Mouse (Mus musculus): Measurements from ENCODE around the gene Olfr1338. TPM values are rescaled to one million over a fixed set of nuclear protein-coding genes. Genes with fewer than 3 reads are reported as not detected.

Olfr1338 gene
- polyA plus RNA-seq, 1 experiment from 2014 or later: not detected

DNA sequence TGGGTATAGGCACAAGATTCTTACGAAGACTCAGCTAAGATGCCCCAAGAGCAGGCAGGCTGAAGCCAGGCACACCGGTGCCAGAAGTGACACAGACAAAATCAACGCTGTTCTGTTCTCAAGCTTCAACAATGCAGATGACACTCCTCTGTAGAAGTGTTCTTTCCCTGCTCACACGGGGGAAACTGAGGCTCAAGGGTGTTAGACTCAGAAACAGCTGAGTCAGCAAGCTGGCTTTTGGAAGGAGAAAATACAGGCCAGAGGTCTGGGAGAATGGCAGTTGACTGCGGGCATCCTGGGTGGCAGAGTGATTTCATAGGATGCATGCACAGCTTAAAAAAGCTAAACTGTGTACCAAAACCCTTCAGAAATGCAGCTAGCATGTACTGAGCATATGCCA, 50.5 kb downstream of the Olfr1338 start:
- H3K9me3 ChIP-seq (ENCODE audit: low read length): no peaks in the 10 kb centered on the region
- H3K27me3 ChIP-seq (ENCODE audit: insufficient read depth, low read length): no peaks in the 10 kb centered on the region
- no peak for ATAC-seq (ENCODE audit: low FRiP score, low TSS enrichment)
- H3K4me1 ChIP-seq (ENCODE audit: insufficient read depth, low read length): no peaks in the 10 kb centered on the region
- WGBS: 79% methylated on average over 5 of the region's 5 CpGs
- no peak overlapping the region for H3K4me2 ChIP-seq (replicated peaks; ENCODE audit: low read depth, low read length)
- H3K36me3 ChIP-seq (ENCODE audit: insufficient read depth, low read length): no peaks in the 10 kb centered on the region
- H3K9ac ChIP-seq (replicated peaks; ENCODE audit: low read length): no peak overlapping the region
- H3K27ac ChIP-seq (ENCODE audit: low read length): no peak overlapping the region
- H3K4me3 ChIP-seq (ENCODE audit: low read length): no peak overlapping the region

DNA sequence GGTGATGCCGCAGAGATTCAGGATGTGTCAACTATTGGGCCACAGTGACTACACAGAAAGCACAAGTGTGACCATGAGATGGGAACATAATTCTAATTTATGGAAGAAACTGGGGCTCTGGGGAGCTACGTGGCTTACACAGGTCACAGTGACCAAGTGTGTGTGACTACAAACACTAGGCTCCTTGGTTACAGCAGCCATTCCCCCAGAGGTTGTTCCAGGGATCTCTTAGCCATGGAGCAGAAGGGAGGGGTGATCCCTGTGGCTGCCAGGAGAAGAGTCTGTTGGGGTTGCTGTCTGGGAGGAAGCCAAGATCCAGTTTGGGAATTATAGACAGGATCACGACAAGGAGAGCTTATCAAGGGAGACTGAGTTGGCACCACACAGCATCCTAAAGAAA, 55.3 kb downstream of the Olfr1338 start, which contains the start of gene Olfr1341:
Gene Olfr1341 (plus strand): TSS at position 301 of the 400 bp plus-strand sequence.
- Histone ChIP-seq H3K4me2 (replicated peaks; ENCODE audit: low read depth, low read length) (no peak within 1 kb of the TSS), H3K27ac (ENCODE audit: low read length) (no peak within 1 kb of the TSS), H3K9me3 (ENCODE audit: low read length) (no peaks in the 10 kb centered on the region), H3K9ac (replicated peaks; ENCODE audit: low read length) (no peak within 1 kb of the TSS), H3K4me3 (ENCODE audit: low read length) (no peak within 1 kb of the TSS), H3K4me1 (ENCODE audit: insufficient read depth, low read length) (no peaks in the 10 kb centered on the region), H3K36me3 (ENCODE audit: insufficient read depth, low read length) (no peaks in the 10 kb centered on the region), H3K27me3 (ENCODE audit: insufficient read depth, low read length) (0 out of 2 replicates have a peak, but pooled peaks cover 2% of the 10 kb centered on the region)
- no peak for ATAC-seq (ENCODE audit: low FRiP score, low TSS enrichment)
- WGBS: 79% methylated on average over 3 of the region's 3 CpGs

Other genes starting within 250 kb of the Olfr1338 start
- gene 2610528J11Rik, start 231.7 kb downstream of the Olfr1338 start, polyA plus RNA-seq (2015; fragmentation: Nextera tagmentation; extraction: Ambion mirVana): 30.1 and 33.1 TPM in 2 replicates
- gene Tmem125, start 214.7 kb downstream of the Olfr1338 start, polyA plus RNA-seq (2015; fragmentation: Nextera tagmentation; extraction: Ambion mirVana): 8.0 and 8.9 TPM in 2 replicates
- 0.10 and 0.19 TPM in 2 replicates for gene Cfap57, start 138.0 kb downstream of the Olfr1338 start, polyA plus RNA-seq (2015; fragmentation: Nextera tagmentation; extraction: Ambion mirVana)
- gene Ebna1bp2, start 137.9 kb downstream of the Olfr1338 start, polyA plus RNA-seq (2015; fragmentation: Nextera tagmentation; extraction: Ambion mirVana): 133 and 137 TPM in 2 replicates
- not detected in 2 replicates for gene Olfr62, start 99.8 kb downstream of the Olfr1338 start, polyA plus RNA-seq (2015; fragmentation: Nextera tagmentation; extraction: Ambion mirVana)
- 0.09 and 0.15 TPM in 2 replicates for gene Olfr1342, start 66.0 kb downstream of the Olfr1338 start, polyA plus RNA-seq (2015; fragmentation: Nextera tagmentation; extraction: Ambion mirVana)
- not detected in 2 replicates for gene Olfr1341, start 55.2 kb downstream of the Olfr1338 start, polyA plus RNA-seq (2015; fragmentation: Nextera tagmentation; extraction: Ambion mirVana)
- gene Olfr1340, start 38.6 kb downstream of the Olfr1338 start, polyA plus RNA-seq (2015; fragmentation: Nextera tagmentation; extraction: Ambion mirVana): not detected in 2 replicates
- not detected in 2 replicates for gene Olfr1339, start 26.6 kb downstream of the Olfr1338 start, polyA plus RNA-seq (2015; fragmentation: Nextera tagmentation; extraction: Ambion mirVana)
- gene Olfr1337, start 23.8 kb upstream of the Olfr1338 start, polyA plus RNA-seq (2015; fragmentation: Nextera tagmentation; extraction: Ambion mirVana): not detected in 2 replicates
- not detected in 2 replicates for gene Olfr1335, start 51.2 kb upstream of the Olfr1338 start, polyA plus RNA-seq (2015; fragmentation: Nextera tagmentation; extraction: Ambion mirVana)
- not detected in 2 replicates for gene Olfr1333, start 77.5 kb upstream of the Olfr1338 start, polyA plus RNA-seq (2015; fragmentation: Nextera tagmentation; extraction: Ambion mirVana)
- not detected in 2 replicates for gene Olfr1331, start 105.9 kb upstream of the Olfr1338 start, polyA plus RNA-seq (2015; fragmentation: Nextera tagmentation; extraction: Ambion mirVana)
- not detected in 2 replicates for gene Olfr1330, start 129.9 kb upstream of the Olfr1338 start, polyA plus RNA-seq (2015; fragmentation: Nextera tagmentation; extraction: Ambion mirVana)
- not detected in 2 replicates for gene Olfr1329, start 158.7 kb upstream of the Olfr1338 start, polyA plus RNA-seq (2015; fragmentation: Nextera tagmentation; extraction: Ambion mirVana)
- gene Olfr1328, start 179.9 kb upstream of the Olfr1338 start, polyA plus RNA-seq (2015; fragmentation: Nextera tagmentation; extraction: Ambion mirVana): not detected in 2 replicates
- not detected in 2 replicates for gene Lao1, start 202.8 kb upstream of the Olfr1338 start, polyA plus RNA-seq (2015; fragmentation: Nextera tagmentation; extraction: Ambion mirVana)

All from kidney, embryonic 16.5 days (tissue).